Mouse (Mus musculus) myocyte (in vitro differentiated cells): ENCODE data around the gene Col6a6. TPM values are rescaled to one million over a fixed set of nuclear protein-coding genes. Genes with fewer than 3 reads are reported as not detected.

Experiments
- H3K27me3 ChIP-seq: one replicate; pipeline ENCODE4 v1.6.1; 2011; ENCODE audit not compliant: control insufficient read depth, insufficient read depth, insufficient read length
- H3K36me3 ChIP-seq: one replicate; pipeline ENCODE4 v1.6.1; 2011; ENCODE audit not compliant: control insufficient read depth, insufficient read depth
- H3K4me2 ChIP-seq: one replicate; pipeline ENCODE4 v1.6.1; 2011; ENCODE audit warnings: low read depth, control low read depth
- H3K4me3 ChIP-seq: one replicate; pipeline ENCODE4 v1.5.1; 2011; ENCODE audit warnings: mild to moderate bottlenecking, control low read depth, moderate library complexity
- H3K79me2 ChIP-seq: one replicate; pipeline ENCODE4 v1.6.1; 2011; ENCODE audit not compliant: control insufficient read depth, insufficient read depth
- H3ac ChIP-seq: one replicate; pipeline ENCODE4 v1.6.1; 2011; ENCODE audit not compliant: control insufficient read depth, insufficient read length
- CEBPB ChIP-seq: IDR thresholded peaks from 2 replicates; pipeline ENCODE4 v1.6.1; 2011; ENCODE audit warnings: mild to moderate bottlenecking, moderate library complexity; ENCODE audit not compliant: poor library complexity, insufficient read depth, severe bottlenecking
- E2F4 ChIP-seq: IDR thresholded peaks from one replicate; pipeline ENCODE4 v1.6.1; 2011; ENCODE audit warnings: mild to moderate bottlenecking, control low read depth, moderate library complexity; ENCODE audit not compliant: insufficient read depth
- MAX ChIP-seq: IDR thresholded peaks from one replicate; pipeline ENCODE4 v1.6.1; 2011; ENCODE audit warnings: low read depth, mild to moderate bottlenecking, control low read depth
- MYOD1 ChIP-seq, 3 experiments: IDR thresholded peaks; one replicate each; pipeline ENCODE4 v1.6.1; 2011; ENCODE audit warnings: control low read depth in 2 of 3, low read depth in 2 of 3, mild to moderate bottlenecking in 2 of 3, moderate library complexity in 1 of 3; ENCODE audit not compliant: insufficient read length in 2 of 3, control insufficient read depth in 1 of 3
- MYOG ChIP-seq, 3 experiments: IDR thresholded peaks; one replicate each; pipeline ENCODE4 v1.6.1; 2011; ENCODE audit warnings: control low read depth in 2 of 3, low read depth in 2 of 3, mild to moderate bottlenecking in 2 of 3; ENCODE audit not compliant: insufficient read length in 2 of 3, control insufficient read depth in 1 of 3, insufficient read depth in 1 of 3
- POLR2A ChIP-seq: IDR thresholded peaks from one replicate; pipeline ENCODE4 v1.6.1; 2011; ENCODE audit warnings: low read depth, mild to moderate bottlenecking, control low read depth, moderate library complexity; ENCODE audit not compliant: insufficient read length
- POLR2AphosphoS2 ChIP-seq: IDR thresholded peaks from one replicate; pipeline ENCODE4 v1.6.1; 2011; ENCODE audit warnings: low read depth, control low read depth; ENCODE audit not compliant: insufficient read length
- REST ChIP-seq: IDR thresholded peaks from one replicate; pipeline ENCODE4 v1.6.1; 2011; ENCODE audit warnings: mild to moderate bottlenecking, control low read depth, moderate library complexity; ENCODE audit not compliant: insufficient read depth, insufficient read length
- SRF ChIP-seq: IDR thresholded peaks from one replicate; pipeline ENCODE4 v1.6.1; 2011; ENCODE audit warnings: low read depth; ENCODE audit not compliant: control insufficient read depth, insufficient read length
- TCF12 ChIP-seq: IDR thresholded peaks from one replicate; pipeline ENCODE4 v1.6.1; 2011; ENCODE audit warnings: mild to moderate bottlenecking, control low read depth; ENCODE audit not compliant: poor library complexity, insufficient read depth, severe bottlenecking
- TCF3 ChIP-seq: IDR thresholded peaks from one replicate; pipeline ENCODE4 v1.6.1; 2011; ENCODE audit warnings: low read depth, control low read depth; ENCODE audit not compliant: insufficient read length
- USF1 ChIP-seq: IDR thresholded peaks from one replicate; pipeline ENCODE4 v1.6.1; 2011; ENCODE audit warnings: low read depth, mild to moderate bottlenecking, control low read depth, moderate library complexity
- polyA plus RNA-seq: library from polyadenylated mRNA; unstranded; fragments of >200 nt; fragmentation: generic; extraction: Trizol; gene quantifications from one replicate; pipeline ENCODE4 v1.2.1, GENCODE M21; 2012; ENCODE audit warnings: missing spikeins

The Col6a6 gene
- polyA plus RNA-seq, 1 experiment, result 0.01 TPM

DNA sequence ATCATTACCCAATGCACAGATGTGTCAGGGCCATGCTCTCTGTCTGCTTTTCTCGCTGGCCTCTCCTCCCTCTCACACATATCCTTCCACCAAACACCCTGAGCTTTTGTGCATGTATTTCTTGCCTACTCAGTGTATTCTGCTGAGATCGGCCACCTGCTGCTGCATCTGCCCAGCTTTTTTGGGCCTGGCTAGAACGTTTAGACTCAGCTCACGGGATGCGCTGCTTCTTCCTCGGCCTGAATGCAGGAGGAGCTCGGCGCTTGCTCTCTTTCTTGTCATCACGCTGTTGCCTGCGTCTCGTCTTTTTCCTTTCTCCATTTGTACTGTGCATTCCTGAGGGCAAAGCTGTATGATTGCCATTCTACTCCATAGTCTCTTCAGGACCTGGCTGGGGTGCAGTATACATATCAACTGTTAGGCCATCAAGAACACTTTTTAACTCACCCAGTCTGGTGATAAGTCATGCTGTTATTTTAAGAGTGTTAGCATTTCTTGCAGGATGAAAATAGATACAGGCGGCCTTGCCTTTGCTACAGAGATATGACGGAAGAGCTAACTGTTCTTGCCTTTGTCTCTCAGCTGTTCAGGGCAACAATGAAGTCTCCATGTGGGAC, 143.3 kb downstream of the Col6a6 start:
- Histone ChIP-seq H3K4me2 (no peak overlapping the region), H3K4me3 (no peak overlapping the region), H3K36me3 (no peaks in the 10 kb centered on the region), H3K79me2 (no peaks in the 10 kb centered on the region), H3ac (no peak overlapping the region), H3K27me3 (no peaks in the 10 kb centered on the region)
- no peak for TF ChIP-seq SRF
- no peak for TF ChIP-seq E2F4
- TF ChIP-seq USF1, result no peak
- TF ChIP-seq MYOG (IDR thresholded peaks at IDR 0.05; ENCODE audit: control insufficient read depth in 1 of 3, insufficient read depth in 1 of 3, insufficient read length in 2 of 3, low read depth in 2 of 3), result no peak
- no peak for TF ChIP-seq TCF3
- TF ChIP-seq CEBPB, result no peak
- no peak for TF ChIP-seq MAX
- TF ChIP-seq REST, result no peak
- TF ChIP-seq POLR2AphosphoS2, result no peak
- TF ChIP-seq POLR2A, result no peak
- no peak for TF ChIP-seq MYOD1 (IDR thresholded peaks at IDR 0.05; ENCODE audit: control insufficient read depth in 1 of 3, insufficient read length in 2 of 3, low read depth in 2 of 3)
- TF ChIP-seq TCF12, result no peak

- H3K4me3 ChIP-seq, result no peak overlapping the region
Observed at GRCm38 (mm10) chr9:105681386-105681785, 146.6 kb downstream of the Col6a6 start.

GRCm38 (mm10) chr9:105675941-105676340, 152.0 kb downstream of the Col6a6 start:
- no peak overlapping the region for H3K4me2 ChIP-seq
- H3K4me3 ChIP-seq, result no peak overlapping the region
- no peaks in the 10 kb centered on the region for H3K27me3 ChIP-seq
- TF ChIP-seq TCF12 (no peak), MYOG (IDR thresholded peaks at IDR 0.05; ENCODE audit: control insufficient read depth in 1 of 3, insufficient read depth in 1 of 3, insufficient read length in 2 of 3, low read depth in 2 of 3) (no peak), MYOD1 (IDR thresholded peaks at IDR 0.05; ENCODE audit: control insufficient read depth in 1 of 3, insufficient read length in 2 of 3, low read depth in 2 of 3) (no peak), POLR2AphosphoS2 (no peak), USF1 (no peak), MAX (no peak), E2F4 (no peak), POLR2A (no peak), SRF (no peak)
- no peak overlapping the region for H3ac ChIP-seq
- no peaks in the 10 kb centered on the region for H3K36me3 ChIP-seq
- no peaks in the 10 kb centered on the region for H3K79me2 ChIP-seq

More at GRCm38 (mm10) chr9:105681386-105681785, 146.6 kb downstream of the Col6a6 start:
- H3K79me2 ChIP-seq, result no peaks in the 10 kb centered on the region
- no peaks in the 10 kb centered on the region for H3K27me3 ChIP-seq
- H3K4me2 ChIP-seq, result no peak overlapping the region
- no peaks in the 10 kb centered on the region for H3K36me3 ChIP-seq
- TF ChIP-seq SRF, result no peak
- no peak for TF ChIP-seq MAX
- TF ChIP-seq POLR2A, result no peak
- TF ChIP-seq TCF3, result no peak
- TF ChIP-seq USF1, result no peak
- TF ChIP-seq CEBPB, result no peak
- TF ChIP-seq E2F4, result no peak
- TF ChIP-seq MYOD1 (IDR thresholded peaks at IDR 0.05; ENCODE audit: control insufficient read depth in 1 of 3, insufficient read length in 2 of 3, low read depth in 2 of 3), result no peak
- no peak for TF ChIP-seq TCF12
- TF ChIP-seq REST, result no peak
- no peak for TF ChIP-seq POLR2AphosphoS2
- TF ChIP-seq MYOG (IDR thresholded peaks at IDR 0.05; ENCODE audit: control insufficient read depth in 1 of 3, insufficient read depth in 1 of 3, insufficient read length in 2 of 3, low read depth in 2 of 3), result no peak
- H3ac ChIP-seq, result no peak overlapping the region

GRCm38 (mm10) chr9:105672032-105672431, 155.9 kb downstream of the Col6a6 start:
- H3K36me3 ChIP-seq, result peaks cover 5% of the 10 kb centered on the region
- TF ChIP-seq MYOD1 (IDR thresholded peaks at IDR 0.05; ENCODE audit: control insufficient read depth in 1 of 3, insufficient read length in 2 of 3, low read depth in 2 of 3), result no peak
- no peak for TF ChIP-seq E2F4
- no peak for TF ChIP-seq CEBPB
- TF ChIP-seq POLR2A, result no peak
- TF ChIP-seq TCF12, result no peak
- TF ChIP-seq MAX, result no peak
- TF ChIP-seq SRF, result no peak
- no peak for TF ChIP-seq REST
- TF ChIP-seq MYOG (IDR thresholded peaks at IDR 0.05; ENCODE audit: control insufficient read depth in 1 of 3, insufficient read depth in 1 of 3, insufficient read length in 2 of 3, low read depth in 2 of 3), result no peak
- no peak for TF ChIP-seq TCF3
- no peak for TF ChIP-seq USF1
- no peak for TF ChIP-seq POLR2AphosphoS2
- no peaks in the 10 kb centered on the region for H3K79me2 ChIP-seq
- no peak overlapping the region for H3K4me2 ChIP-seq
- no peak overlapping the region for H3K4me3 ChIP-seq
- no peak overlapping the region for H3ac ChIP-seq
- H3K27me3 ChIP-seq, result no peaks in the 10 kb centered on the region
